Mouse (Mus musculus): ENCODE measurements around the gene Plek. TPM values are rescaled to one million over a fixed set of nuclear protein-coding genes. Genes with fewer than 3 reads are reported as not detected.

Plek gene
- polyA plus RNA-seq, 1 experiment from 2014 or later = 0.98 TPM

GRCm38 (mm10) chr11:16977611-16978010 is 74.6 kb downstream of the Plek start:
- Histone ChIP-seq H3K27me3 (ENCODE audit: control insufficient read depth, insufficient read depth, low read length) (no peaks in the 10 kb centered on the region), H3K4me2 (replicated peaks; ENCODE audit: low read depth) (no peak overlapping the region), H3K9ac (ENCODE audit: low read length) (no peak overlapping the region), H3K27ac (replicated peaks) (no peak overlapping the region), H3K36me3 (ENCODE audit: control insufficient read depth, insufficient read depth, low read length) (no peaks in the 10 kb centered on the region), H3K4me3 (ENCODE audit: low read depth, low read length) (no peak overlapping the region), H3K4me1 (replicated peaks; ENCODE audit: control insufficient read depth, insufficient read depth) (no peaks in the 10 kb centered on the region), H3K9me3 (ENCODE audit: control insufficient read depth, low read length) (no peaks in the 10 kb centered on the region)
- TF ChIP-seq CTCF (IDR thresholded peaks at IDR 0.05; ENCODE audit: low read depth) (no peak), EP300 (optimal IDR thresholded peaks at IDR 0.05) (no peak)
- DNase-seq (ENCODE audit: low spot score) (no peak), ATAC-seq (ENCODE audit: low FRiP score, low TSS enrichment) (no peak)
- 65% methylated on average over 2 of the region's 2 CpGs for WGBS

GRCm38 (mm10) chr11:16976937-16977336 is 75.2 kb downstream of the Plek start:
- no peaks in the 10 kb centered on the region for H3K9me3 ChIP-seq (ENCODE audit: control insufficient read depth, low read length)
- no peak for TF ChIP-seq CTCF (IDR thresholded peaks at IDR 0.05; ENCODE audit: low read depth)
- TF ChIP-seq EP300 (optimal IDR thresholded peaks at IDR 0.05) = no peak
- no peak for ATAC-seq (ENCODE audit: low FRiP score, low TSS enrichment)
- no peak overlapping the region for H3K9ac ChIP-seq (ENCODE audit: low read length)
- H3K36me3 ChIP-seq (ENCODE audit: control insufficient read depth, insufficient read depth, low read length) = no peaks in the 10 kb centered on the region
- no peaks in the 10 kb centered on the region for H3K4me1 ChIP-seq (replicated peaks; ENCODE audit: control insufficient read depth, insufficient read depth)
- DNase-seq (ENCODE audit: low spot score) = no peak
- H3K4me3 ChIP-seq (ENCODE audit: low read depth, low read length) = no peak overlapping the region
- no peak overlapping the region for H3K27ac ChIP-seq (replicated peaks)
- 71% methylated on average over 4 of the region's 4 CpGs for WGBS
- no peaks in the 10 kb centered on the region for H3K27me3 ChIP-seq (ENCODE audit: control insufficient read depth, insufficient read depth, low read length)
- H3K4me2 ChIP-seq (replicated peaks; ENCODE audit: low read depth) = no peak overlapping the region

GRCm38 (mm10) chr11:16973086-16973485 is 79.1 kb downstream of the Plek start:
- H3K4me3 ChIP-seq (ENCODE audit: low read depth, low read length) = no peak overlapping the region
- DNase-seq (ENCODE audit: low spot score) (no peak), ATAC-seq (ENCODE audit: low FRiP score, low TSS enrichment) (no peak)
- no peaks in the 10 kb centered on the region for H3K9me3 ChIP-seq (ENCODE audit: control insufficient read depth, low read length)
- H3K36me3 ChIP-seq (ENCODE audit: control insufficient read depth, insufficient read depth, low read length) = no peaks in the 10 kb centered on the region
- H3K4me1 ChIP-seq (replicated peaks; ENCODE audit: control insufficient read depth, insufficient read depth) = no peaks in the 10 kb centered on the region
- H3K4me2 ChIP-seq (replicated peaks; ENCODE audit: low read depth) = no peak overlapping the region
- TF ChIP-seq EP300 (optimal IDR thresholded peaks at IDR 0.05) = no peak
- TF ChIP-seq CTCF (IDR thresholded peaks at IDR 0.05; ENCODE audit: low read depth) = no peak
- H3K9ac ChIP-seq (ENCODE audit: low read length) = no peak overlapping the region
- no peaks in the 10 kb centered on the region for H3K27me3 ChIP-seq (ENCODE audit: control insufficient read depth, insufficient read depth, low read length)
- no peak overlapping the region for H3K27ac ChIP-seq (replicated peaks)
- 77% methylated on average over 1 of the region's 1 CpGs for WGBS

GRCm38 (mm10) chr11:16972027-16972426 is 80.2 kb downstream of the Plek start:
- no peaks in the 10 kb centered on the region for H3K9me3 ChIP-seq (ENCODE audit: control insufficient read depth, low read length)
- H3K36me3 ChIP-seq (ENCODE audit: control insufficient read depth, insufficient read depth, low read length) = no peaks in the 10 kb centered on the region
- H3K4me2 ChIP-seq (replicated peaks; ENCODE audit: low read depth) = no peak overlapping the region
- TF ChIP-seq EP300 (optimal IDR thresholded peaks at IDR 0.05) (no peak), CTCF (IDR thresholded peaks at IDR 0.05; ENCODE audit: low read depth) (no peak)
- no peak overlapping the region for H3K4me3 ChIP-seq (ENCODE audit: low read depth, low read length)
- H3K27ac ChIP-seq (replicated peaks) = no peak overlapping the region
- ATAC-seq (ENCODE audit: low FRiP score, low TSS enrichment) (no peak), DNase-seq (ENCODE audit: low spot score) (no peak)
- no peak overlapping the region for H3K9ac ChIP-seq (ENCODE audit: low read length)
- WGBS = 80% methylated on average over 3 of the region's 3 CpGs
- H3K27me3 ChIP-seq (ENCODE audit: control insufficient read depth, insufficient read depth, low read length) = no peaks in the 10 kb centered on the region
- H3K4me1 ChIP-seq (replicated peaks; ENCODE audit: control insufficient read depth, insufficient read depth) = no peaks in the 10 kb centered on the region

DNA sequence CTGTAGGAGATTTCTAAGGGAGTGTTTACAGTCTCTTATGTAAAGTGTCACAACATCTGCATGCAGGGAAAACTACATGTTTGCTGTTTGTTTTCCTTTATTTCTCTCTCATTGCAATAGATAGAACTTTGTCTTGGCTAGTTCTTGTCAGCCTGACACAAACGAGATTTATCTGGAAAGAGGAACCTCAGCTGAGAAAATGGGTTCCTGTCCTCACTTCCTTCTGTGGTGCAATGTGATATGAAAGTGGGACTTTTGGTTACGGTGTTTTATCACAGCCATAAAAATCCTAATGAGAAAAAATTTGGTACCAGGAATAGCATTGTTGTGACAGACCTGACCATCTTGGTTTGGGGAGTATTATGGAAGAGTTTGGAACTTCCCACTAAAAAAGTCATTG is 82.5 kb downstream of the Plek start:
- DNase-seq (ENCODE audit: low spot score) (no peak), ATAC-seq (ENCODE audit: low FRiP score, low TSS enrichment) (no peak)
- Histone ChIP-seq H3K27ac (replicated peaks) (no peak overlapping the region), H3K9me3 (ENCODE audit: control insufficient read depth, low read length) (no peaks in the 10 kb centered on the region), H3K27me3 (ENCODE audit: control insufficient read depth, insufficient read depth, low read length) (no peaks in the 10 kb centered on the region), H3K4me2 (replicated peaks; ENCODE audit: low read depth) (no peak overlapping the region), H3K9ac (ENCODE audit: low read length) (no peak overlapping the region), H3K36me3 (ENCODE audit: control insufficient read depth, insufficient read depth, low read length) (no peaks in the 10 kb centered on the region), H3K4me3 (ENCODE audit: low read depth, low read length) (no peak overlapping the region), H3K4me1 (replicated peaks; ENCODE audit: control insufficient read depth, insufficient read depth) (no peaks in the 10 kb centered on the region)
- TF ChIP-seq CTCF (IDR thresholded peaks at IDR 0.05; ENCODE audit: low read depth) = no peak
- TF ChIP-seq EP300 (optimal IDR thresholded peaks at IDR 0.05) = no peak
- WGBS = 60% methylated on average over 2 of the region's 2 CpGs

DNA sequence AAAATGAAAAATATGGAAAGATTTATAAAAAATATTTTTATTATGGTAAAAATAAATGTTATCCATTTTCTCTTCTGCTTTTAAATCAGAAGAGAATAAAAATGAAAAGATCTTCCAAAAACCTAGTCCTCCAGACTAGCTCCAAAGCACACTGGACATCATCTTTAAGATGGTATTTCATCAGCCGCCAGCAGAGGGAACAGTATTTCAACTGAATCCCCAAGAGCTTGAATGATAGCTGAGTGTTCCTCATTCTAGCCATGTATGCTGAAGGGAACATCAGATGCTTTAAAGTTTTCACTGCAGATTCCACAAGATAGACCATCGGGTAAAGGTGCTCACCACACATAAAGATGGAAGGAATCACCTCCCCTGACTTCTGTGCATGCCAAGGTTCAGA is 84.4 kb downstream of the Plek start:
- DNase-seq (ENCODE audit: low spot score) (no peak), ATAC-seq (ENCODE audit: low FRiP score, low TSS enrichment) (no peak)
- H3K4me2 ChIP-seq (replicated peaks; ENCODE audit: low read depth) = no peak overlapping the region
- H3K9me3 ChIP-seq (ENCODE audit: control insufficient read depth, low read length) = no peaks in the 10 kb centered on the region
- TF ChIP-seq CTCF (IDR thresholded peaks at IDR 0.05; ENCODE audit: low read depth) (peak; percentile 68), EP300 (optimal IDR thresholded peaks at IDR 0.05) (no peak)
- no peaks in the 10 kb centered on the region for H3K36me3 ChIP-seq (ENCODE audit: control insufficient read depth, insufficient read depth, low read length)
- H3K27me3 ChIP-seq (ENCODE audit: control insufficient read depth, insufficient read depth, low read length) = no peaks in the 10 kb centered on the region
- 30% methylated on average over 2 of the region's 2 CpGs for WGBS
- H3K4me1 ChIP-seq (replicated peaks; ENCODE audit: control insufficient read depth, insufficient read depth) = no peaks in the 10 kb centered on the region
- H3K4me3 ChIP-seq (ENCODE audit: low read depth, low read length) = no peak overlapping the region
- no peak overlapping the region for H3K27ac ChIP-seq (replicated peaks)
- H3K9ac ChIP-seq (ENCODE audit: low read length) = no peak overlapping the region

All from stomach, postnatal 0 days (tissue).